Mouse (Mus musculus) R1 (cell line): ENCODE results near the gene Catsper2.

Source experiments
- DNase-seq: peaks from one replicate; pipeline ENCODE4 v3.0.0-alpha.2; 2018; ENCODE audit warnings: low read depth, low spot score

Gene Catsper2

GRCm38 (mm10) chr2:121354378-121354777 lies 59.2 kb downstream of the Catsper2 start:
- no peak for DNase-seq

GRCm38 (mm10) chr2:121353156-121353555 lies 60.4 kb downstream of the Catsper2 start:
- DNase-seq = no peak
